Mouse (Mus musculus) C2C12 (cell line): ENCODE measurements at regions not wholly inside any gene's neighbourhood (a gene's known extent, or its start where the extent isn't known, plus 50 kb on each side); places are given as distances from the start of the nearest gene placed in this dataset.

Experiments used
- CEBPB ChIP-seq: IDR thresholded peaks from one replicate; pipeline ENCODE4 v1.6.1; 2011; ENCODE audit warnings: low read depth, mild to moderate bottlenecking, control low read depth, moderate library complexity
- CTCF ChIP-seq: IDR thresholded peaks from one replicate; pipeline ENCODE4 v1.5.1; 2011; ENCODE audit not compliant: control insufficient read depth, insufficient read depth, insufficient read length
- MAX ChIP-seq: IDR thresholded peaks from one replicate; pipeline ENCODE4 v1.6.1; 2011; ENCODE audit warnings: mild to moderate bottlenecking, control low read depth
- MYOD1 ChIP-seq: IDR thresholded peaks from one replicate; pipeline ENCODE4 v1.6.1; 2011; ENCODE audit warnings: low read depth; ENCODE audit not compliant: control insufficient read depth, insufficient read length
- MYOG ChIP-seq: IDR thresholded peaks from one replicate; pipeline ENCODE4 v1.6.1; 2011; ENCODE audit not compliant: control insufficient read depth, insufficient read length; ENCODE audit errors: extremely low read depth
- USF1 ChIP-seq: IDR thresholded peaks from one replicate; pipeline ENCODE4 v1.6.1; 2011; ENCODE audit warnings: low read depth, mild to moderate bottlenecking, control low read depth, moderate library complexity

GRCm38 (mm10) chr14:46659365-46659764, 101.0 kb upstream of the Cdkn3 start:
- TF ChIP-seq CTCF (no peak), USF1 (no peak), CEBPB (no peak), MAX (no peak), MYOD1 (no peak), MYOG (no peak)
